Mouse (Mus musculus) brain, embryonic 14.5 days (tissue): Measurements from ENCODE around the gene Fpr3.

Experiments
- CTCF ChIP-seq: fragments of 200-500 bp; IDR thresholded peaks from 2 replicates; pipeline ENCODE4 v1.5.1; 2012; ENCODE audit warnings: inconsistent platforms, mild to moderate bottlenecking, moderate library complexity, borderline replicate concordance; ENCODE audit not compliant: insufficient read depth, insufficient read length; ENCODE audit errors: extremely low read depth
- POLR2A ChIP-seq: fragments of 200-500 bp; IDR thresholded peaks from 2 replicates; pipeline ENCODE4 v1.6.1; 2012; ENCODE audit warnings: mild to moderate bottlenecking, inconsistent platforms, borderline replicate concordance; ENCODE audit not compliant: poor library complexity, insufficient read depth, insufficient read length, severe bottlenecking; ENCODE audit errors: extremely low read depth

GRCm38 (mm10) chr17:17860110-17860509, 27.5 kb upstream of the Fpr3 start:
- TF ChIP-seq POLR2A (no peak), CTCF (no peak)
